Mouse (Mus musculus): ENCODE data around the gene Crip2.

Gene Crip2

DNA sequence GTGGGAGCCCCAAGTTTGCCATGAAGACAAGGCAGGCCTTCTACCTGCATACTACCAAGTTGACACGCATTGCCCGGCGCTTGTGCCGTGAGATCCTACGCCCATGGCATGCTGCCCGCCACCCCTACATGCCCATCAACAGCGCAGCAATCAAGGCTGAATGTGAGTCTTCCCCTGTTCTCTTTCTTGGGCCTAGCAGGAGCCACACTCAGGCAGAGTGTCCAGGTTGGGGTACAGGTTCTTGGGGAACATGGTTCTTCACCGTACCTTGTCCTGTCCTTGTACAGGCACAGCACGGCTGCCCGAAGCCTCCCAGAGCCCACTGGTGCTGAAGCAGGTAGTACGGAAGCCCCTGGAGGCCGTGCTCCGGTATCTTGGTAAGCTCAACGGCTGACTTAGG lies 8.4 kb upstream of the Crip2 start:
- no peak for DNase-seq (ENCODE audit: low spot score in 2 of 2)

DNA sequence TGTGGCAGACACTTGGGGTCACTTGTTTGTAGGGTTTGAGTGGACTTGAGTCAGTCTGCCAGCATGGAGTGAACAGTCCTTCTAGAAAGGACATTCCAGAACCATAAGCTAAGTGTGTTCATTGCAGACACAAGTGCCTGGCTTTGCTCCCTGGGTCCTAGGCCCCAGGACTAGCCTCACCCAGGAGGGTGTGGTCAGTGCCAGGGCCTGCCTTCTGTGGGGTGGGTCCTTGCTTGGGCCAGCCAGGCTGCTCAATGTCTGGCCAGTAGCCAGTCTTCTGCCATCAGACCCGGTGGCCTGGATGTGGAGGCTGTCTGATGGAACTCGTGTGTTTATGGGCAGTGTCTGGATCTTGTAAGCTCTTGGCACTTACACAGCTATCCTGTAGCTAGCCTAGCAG lies 7.5 kb upstream of the Crip2 start:
- DNase-seq (ENCODE audit: low spot score in 2 of 2): no peak

DNA sequence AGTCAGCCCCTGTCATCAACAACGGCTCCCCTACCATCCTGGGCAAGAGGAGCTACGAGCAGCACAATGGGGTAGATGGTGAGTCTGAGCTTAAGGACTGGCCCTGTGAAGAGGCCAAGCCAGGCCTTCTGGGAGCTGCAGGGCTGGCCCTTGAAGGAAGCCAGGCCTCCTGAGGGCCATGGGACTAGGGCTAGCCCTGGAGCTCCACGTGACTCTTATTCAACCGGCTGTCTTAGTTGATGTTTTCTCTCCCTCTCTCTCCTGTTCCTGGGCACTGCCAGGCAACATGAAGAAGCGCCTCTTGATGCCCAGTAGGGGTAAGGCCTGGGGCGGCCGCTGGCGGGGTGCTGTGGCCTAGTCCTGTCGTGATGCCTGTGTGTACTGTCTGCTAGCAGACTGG lies 6.8 kb upstream of the Crip2 start:
- no peak for DNase-seq (ENCODE audit: low spot score in 2 of 2)

DNA sequence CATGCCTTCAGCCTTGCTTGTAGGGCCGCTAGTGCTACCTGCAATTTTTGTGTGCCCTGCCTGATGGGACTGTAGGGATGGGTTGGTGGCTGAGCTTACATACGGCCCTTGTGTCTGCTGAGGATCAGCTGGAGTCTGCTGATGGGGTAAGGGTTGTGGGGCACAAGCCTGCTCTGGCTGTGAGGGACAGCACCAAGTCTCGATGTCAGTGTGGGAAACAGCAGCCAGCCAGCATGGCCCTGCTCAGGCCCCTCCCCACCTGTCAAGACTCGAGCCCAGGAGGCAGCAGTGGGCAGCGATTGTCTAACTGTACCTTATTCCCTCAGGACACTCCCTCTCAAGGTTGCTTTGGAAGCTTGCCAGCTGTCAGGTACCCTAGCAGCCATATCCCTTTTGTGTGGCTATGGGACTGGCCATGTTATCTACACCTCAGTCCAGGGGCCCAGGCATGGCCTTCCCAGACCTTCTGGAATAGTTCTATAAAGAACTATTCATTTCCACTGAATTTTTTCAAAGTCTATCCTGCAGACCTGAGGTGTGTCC lies 6.1 kb upstream of the Crip2 start:
- DNase-seq (ENCODE audit: low spot score in 2 of 2): no peak

DNA sequence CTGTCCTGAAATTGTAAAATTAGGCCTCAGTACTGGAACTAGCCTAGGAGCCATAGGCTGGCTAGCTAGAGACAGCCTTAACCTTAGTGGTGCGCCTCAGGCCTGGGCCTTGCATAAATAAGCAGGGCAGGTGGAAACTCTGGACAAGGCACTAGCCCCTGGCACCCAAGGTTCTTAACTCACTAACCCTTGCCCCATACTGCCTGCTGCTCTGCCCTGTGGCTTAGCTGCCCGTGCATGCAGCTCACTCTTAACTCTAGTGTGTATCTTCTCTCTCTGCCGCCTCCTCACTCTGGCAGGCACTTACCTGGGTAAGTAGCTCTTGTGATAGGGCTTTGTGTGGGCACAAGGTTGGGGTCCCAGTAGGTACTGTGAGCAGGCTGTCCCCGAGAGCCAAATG lies 5.5 kb upstream of the Crip2 start:
- DNase-seq (ENCODE audit: low spot score in 2 of 2): no peak

DNA sequence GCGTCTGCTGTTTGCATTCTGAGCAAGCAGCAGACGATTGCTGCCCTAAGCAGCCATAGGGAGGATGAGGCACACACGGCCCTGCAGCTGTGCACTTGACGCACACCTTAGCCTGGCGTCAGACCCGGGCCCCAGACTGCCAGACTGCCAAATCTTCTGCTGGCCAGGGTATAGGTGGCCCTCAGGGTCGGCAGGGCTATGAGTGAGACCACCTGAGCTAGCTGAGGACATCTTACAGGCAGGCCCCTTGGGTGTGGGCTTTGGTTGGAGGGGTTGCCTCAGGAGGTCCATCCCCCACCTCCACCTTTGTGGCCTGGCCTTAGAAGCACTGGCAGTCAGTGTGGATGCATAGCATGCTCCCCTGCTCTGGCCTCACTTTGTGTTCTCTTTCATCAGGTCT lies 4.6 kb upstream of the Crip2 start:
- DNase-seq (ENCODE audit: low spot score in 2 of 2): no peak

DNA sequence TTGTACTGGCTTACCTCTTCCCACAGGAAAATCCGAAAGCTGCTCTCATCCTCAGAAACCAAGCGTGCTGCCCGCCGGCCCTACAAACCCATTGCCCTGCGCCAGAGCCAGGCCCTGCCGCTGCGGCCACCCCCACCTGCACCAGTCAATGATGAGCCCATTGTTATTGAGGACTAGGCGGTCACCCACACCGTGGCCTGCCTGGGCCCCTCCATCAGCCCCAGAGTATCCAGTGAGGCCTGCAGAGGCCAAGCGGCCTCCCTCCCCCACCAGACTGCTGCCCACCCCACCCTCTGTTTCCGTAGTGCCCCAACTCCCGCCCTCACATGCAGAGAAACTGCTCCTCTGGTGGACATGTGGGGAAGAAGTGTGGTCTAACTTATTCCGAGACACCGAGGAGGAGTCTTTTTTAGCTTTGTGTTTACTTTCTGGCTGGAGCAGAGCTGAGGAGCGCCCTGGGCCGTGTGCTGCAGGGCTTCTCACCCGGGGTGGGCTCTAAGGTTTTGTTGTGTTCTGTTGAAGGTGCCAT lies 3.5 kb upstream of the Crip2 start:
- no peak for DNase-seq (ENCODE audit: low spot score in 2 of 2)

DNA sequence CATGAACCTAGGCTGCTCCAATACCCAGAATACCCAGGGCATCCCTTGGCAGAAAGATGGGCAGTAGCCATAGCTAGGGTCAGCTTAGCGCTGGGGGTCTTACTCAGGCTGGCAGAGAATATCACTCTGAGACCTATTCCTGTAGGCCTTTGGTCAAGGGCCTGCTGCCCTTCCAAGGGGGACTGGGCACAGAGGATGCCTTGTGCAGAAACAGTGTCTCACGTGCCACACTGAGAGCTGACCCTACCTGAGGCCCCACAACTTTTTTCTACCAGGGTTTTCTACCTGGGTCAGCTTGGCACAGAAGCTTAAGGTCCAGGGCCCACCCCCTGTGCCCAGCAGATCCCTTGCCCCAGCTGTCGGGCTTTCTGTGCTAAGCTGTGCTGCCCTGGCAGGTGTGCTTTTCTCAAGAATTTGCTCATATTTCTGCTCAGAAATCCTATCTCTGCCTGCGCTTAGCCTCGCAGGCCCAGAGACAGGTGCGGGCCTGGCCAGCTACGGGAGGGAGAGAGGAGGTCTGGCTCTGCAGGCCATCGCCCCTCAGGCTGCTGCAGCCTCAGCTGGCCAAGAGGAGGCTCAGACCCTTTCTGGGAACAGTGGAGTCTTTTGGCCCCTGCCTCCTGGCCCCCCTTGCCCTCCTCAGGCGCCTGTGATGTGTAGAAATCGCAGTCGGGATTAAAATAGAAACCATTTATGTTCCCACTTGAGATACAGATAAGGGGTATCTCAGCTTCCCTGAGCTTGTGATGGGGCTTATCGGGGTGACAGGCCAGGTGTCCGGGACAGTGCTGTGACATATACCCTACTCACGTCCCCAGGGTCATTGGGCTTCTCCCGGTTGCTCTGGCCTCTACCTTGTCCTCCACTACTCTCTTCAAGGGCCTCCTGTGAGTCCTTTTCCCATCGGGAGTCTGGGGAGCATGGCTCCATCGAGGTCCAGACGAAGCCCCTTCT lies 2.5 kb upstream of the Crip2 start:
- DNase-seq (ENCODE audit: low spot score in 2 of 2): no peak

DNA sequence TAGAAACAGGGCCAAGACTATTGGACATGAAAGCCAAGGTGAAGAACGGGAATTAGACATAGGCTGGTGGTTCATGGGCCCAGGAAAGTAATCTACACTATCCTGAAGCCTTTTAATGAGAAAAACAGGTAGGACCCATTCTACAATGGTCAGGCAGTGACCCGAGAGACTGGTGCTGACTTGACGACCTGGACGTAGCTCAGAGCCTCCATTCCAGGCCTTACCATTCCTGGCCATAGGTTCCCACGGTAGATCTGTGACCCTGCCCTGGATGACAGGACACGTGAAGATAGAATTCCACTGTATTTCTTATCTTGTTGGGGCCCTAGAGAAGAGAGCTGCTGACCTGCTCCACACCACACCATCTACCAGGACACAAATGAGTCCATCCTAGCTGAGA lies 1.7 kb upstream of the Crip2 start:
- no peak for DNase-seq (ENCODE audit: low spot score in 2 of 2)

DNA sequence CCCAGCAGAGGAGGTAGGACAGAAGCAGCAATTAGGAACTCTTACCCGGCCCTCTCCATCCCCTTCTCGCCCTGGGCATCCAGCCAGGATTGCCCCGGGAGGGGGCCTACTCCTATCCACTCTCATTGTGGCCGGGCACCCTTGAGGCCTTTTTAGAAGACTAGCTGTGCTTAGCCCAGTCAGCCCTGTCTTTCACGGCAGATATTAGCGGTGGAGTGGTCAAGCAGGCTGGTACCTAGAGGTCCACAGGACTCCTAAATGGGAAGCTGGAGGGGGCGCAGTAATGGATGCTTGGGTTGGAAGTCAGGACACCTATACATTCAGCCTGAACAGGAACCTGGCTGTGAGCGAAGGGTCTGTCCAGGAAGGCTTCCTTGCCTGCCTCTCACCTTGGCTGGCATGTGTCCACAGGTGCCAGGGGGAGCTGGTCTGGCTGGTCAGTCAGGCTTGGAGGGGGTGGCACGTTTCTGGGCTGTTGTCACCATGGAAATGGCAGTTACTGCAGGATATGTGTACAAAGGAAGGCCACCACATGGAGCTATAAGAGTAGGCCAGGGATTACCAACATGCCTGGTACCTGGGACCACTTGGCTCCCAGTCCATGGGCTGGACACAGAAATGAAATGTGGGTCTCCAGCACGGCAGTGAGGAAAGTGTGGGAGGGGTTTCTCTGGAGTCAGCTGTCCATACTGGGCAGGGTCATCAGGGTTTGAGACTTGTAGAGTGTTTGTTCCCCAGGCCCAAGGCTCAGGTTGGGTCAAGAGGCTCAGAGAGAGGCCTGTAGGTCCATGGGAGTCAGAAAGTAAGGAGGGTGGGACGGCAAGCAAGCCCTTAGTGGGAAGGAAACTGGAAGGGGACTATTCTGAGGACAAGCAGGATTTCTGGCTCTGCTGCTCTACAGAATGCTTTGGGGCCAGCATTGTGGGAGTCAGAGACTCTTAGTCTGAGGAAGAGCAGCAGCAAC lies 853 bp upstream of the Crip2 start:
- no peak for DNase-seq (ENCODE audit: low spot score in 2 of 2)

DNA sequence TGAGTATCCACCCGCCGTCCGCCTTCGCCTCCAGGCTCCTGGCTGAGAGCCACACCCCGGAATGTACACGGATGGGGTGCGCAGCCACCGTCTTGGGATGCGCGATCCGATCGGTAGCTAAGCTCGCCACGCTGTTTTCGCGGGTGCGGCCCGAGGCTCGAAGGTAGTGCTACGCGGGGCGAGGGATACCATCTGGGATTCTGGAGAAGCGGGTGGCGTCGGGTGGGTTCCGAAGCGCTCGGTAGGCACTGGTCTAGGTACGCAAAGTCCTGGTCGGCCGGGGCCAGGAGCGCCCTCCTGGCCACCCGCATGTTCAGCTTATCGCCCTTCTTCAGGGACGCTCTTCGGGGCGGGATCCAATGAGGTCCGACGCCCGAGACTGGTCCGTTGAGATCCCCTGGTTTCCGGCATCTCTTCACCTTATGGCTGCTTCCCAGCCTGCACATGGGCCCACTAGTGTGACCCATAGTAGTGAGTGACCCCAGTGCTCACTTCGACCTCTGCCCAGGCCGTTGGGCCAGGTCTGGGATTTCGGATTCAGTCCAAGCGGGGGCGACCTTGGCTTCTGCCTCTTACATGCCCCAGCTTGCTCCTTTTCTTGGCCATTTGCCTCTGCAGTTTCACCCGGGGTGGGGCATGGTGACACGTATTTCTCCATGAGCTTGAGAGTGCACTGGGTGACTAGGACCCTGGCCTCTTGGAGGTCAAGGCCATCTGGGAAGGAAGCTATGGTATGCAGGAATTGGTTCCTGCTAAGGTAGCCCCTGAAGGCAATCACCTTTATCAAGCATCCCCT lies 778 bp downstream of the Crip2 start:
- DNase-seq (ENCODE audit: low spot score in 2 of 2): no peak

DNA sequence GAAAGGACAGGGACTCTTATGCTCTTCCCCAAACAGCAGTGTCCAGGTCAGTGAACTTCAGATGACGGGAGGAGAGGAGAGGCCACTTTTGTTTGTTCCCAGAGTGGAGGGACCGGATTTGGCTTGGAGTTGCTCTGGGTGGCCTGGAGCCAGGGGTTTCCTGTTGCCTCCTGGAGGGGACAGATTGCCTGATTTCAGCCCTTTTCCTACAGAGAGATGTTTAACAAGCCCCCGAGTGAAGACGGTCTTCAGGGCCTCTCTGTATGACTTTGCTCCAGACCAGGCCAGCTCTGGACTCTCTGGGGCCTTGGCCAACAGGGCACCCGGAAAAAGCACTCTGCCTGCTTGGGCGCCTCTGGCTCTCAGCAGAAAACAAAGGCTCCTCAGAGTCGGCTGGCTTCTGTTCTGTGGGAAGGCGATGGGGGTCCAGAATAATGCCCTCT lies 1.5 kb downstream of the Crip2 start:
- no peak for DNase-seq (ENCODE audit: low spot score in 2 of 2)

DNA sequence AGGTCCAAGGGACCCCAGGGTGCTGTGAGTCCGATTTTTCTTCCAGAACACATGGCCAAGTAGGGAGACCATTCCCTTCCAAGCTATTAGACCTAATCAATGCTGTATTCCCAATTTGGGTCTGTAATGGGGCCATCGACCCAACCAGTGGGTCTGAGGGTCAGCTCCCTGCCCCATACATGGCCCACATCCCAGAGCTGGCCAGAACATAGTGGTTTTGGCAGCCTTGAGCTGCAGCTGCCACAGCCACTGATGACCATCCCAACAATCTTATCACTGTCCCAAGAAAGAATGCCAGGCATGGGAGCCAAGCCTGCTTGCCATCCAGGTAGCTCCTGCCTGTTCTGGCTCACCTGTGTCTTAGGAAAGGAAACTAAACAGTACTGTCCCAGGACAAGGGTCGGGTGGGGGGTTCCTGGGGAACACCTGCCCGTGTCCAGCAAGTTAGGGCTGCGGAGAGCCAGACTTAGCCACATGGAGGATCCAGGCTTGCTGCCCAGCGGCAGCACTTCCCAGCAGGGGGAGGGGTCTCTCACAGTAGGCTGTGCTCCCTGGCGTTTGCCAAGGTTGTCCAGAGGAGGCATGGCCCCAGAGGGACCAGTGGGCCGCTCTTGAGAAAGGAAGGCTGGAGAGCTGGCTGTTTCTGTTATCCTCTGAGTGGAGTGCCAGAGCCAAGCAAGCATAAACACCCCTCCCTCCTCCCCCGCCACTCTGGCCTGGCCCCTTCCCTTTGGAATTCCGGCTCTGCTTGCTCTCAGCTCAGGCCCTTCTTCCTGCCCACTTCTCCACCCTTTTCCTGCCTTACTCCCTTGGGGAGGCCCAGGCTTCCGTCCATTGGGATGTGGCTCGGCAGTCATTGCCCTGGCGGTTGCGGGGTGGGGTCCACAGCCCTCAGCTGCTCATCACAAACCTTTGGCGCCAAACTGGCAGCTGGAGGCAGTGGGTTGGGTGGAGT lies 2.3 kb downstream of the Crip2 start:
- DNase-seq (ENCODE audit: low spot score in 2 of 2): peak in 1 of 2 experiments; percentile 46

DNA sequence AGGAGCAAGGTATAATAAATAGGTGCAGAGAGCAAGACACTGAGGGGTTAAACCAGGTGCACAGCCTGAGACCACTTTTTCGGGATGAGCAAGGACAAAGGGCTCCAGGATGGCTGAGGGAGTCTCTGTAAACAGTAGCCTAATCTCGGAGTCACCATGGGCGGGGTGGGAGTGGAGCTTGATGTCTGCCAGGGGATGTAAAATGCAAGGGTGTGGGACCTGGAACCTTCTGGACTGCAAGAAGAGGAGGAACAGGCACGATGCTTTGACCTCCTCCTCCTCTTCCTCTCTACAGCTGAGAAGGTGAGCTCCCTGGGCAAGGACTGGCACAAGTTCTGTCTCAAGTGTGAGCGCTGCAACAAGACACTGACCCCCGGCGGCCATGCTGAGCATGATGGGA lies 3.1 kb downstream of the Crip2 start:
- no peak for DNase-seq (ENCODE audit: low spot score in 2 of 2)

DNA sequence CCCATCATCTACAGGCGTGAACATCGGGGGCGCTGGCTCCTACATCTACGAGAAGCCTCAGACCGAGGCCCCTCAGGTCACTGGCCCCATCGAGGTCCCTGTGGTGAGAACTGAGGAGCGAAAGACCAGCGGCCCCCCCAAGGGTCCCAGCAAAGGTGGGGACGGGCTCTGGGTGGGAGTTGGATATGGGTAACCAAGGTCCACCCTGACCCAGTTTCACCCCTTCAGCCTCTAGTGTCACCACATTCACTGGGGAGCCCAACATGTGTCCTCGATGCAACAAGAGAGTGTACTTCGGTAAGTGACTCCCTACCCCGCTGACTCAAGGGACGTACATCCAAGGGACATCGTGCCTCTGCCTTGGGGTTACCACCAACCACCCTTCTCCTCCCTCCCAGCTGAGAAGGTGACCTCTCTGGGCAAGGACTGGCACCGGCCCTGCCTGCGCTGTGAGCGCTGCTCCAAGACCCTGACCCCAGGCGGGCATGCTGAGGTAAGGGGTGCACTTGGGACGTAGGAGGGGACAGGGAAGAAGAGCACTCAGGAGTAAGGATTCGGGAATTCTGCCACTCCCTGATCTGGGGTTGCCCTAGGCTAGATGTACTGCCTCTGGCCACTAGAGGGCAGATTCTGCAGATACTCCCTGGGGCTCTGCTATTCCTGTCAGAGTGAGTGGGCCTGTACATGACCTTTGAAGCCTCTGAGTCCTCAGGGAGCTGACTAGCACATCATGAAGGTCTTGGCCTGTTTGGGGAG lies 4.1 kb downstream of the Crip2 start:
- DNase-seq (ENCODE audit: low spot score in 2 of 2): no peak

DNA sequence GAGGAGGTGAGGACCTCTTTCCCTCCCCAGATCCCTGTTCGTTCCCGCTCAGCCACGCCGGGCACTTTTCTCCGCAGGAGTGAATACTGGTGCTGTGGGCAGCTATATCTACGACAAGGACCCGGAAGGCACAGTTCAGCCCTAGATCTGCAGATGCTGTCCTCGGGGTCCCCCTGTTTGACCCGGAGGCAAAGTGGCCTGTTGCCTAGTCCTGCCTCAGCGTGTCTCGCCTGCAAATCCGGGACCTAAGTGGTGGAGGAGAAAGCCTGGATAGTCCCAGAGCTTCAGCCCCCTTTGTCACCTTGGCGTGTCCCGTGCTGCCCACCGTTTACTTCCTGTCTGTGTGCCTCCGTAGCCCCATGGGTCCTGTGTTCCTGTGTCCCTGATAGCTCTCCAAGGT lies 4.8 kb downstream of the Crip2 start:
- DNase-seq (ENCODE audit: low spot score in 2 of 2): no peak

DNA sequence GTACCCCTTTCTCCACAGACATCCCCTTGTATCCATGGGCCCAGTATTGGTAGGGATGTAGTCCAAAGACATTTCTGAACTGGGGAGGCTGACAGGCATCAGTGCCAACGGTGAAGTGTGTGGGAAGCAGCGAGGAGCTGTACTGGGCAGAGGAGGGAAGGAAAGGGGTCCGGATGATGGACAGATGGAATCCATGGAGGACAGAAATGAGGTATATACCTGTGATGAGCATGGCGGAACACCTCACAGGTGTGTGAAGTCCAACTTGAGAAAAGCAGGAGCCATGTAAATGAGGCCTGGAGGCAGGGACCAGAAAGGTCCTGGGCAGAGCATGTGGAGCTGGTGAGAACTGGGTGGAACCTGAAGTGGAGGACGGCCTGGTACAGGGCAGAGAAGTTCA lies 5.6 kb downstream of the Crip2 start:
- no peak for DNase-seq (ENCODE audit: low spot score in 2 of 2)

DNA sequence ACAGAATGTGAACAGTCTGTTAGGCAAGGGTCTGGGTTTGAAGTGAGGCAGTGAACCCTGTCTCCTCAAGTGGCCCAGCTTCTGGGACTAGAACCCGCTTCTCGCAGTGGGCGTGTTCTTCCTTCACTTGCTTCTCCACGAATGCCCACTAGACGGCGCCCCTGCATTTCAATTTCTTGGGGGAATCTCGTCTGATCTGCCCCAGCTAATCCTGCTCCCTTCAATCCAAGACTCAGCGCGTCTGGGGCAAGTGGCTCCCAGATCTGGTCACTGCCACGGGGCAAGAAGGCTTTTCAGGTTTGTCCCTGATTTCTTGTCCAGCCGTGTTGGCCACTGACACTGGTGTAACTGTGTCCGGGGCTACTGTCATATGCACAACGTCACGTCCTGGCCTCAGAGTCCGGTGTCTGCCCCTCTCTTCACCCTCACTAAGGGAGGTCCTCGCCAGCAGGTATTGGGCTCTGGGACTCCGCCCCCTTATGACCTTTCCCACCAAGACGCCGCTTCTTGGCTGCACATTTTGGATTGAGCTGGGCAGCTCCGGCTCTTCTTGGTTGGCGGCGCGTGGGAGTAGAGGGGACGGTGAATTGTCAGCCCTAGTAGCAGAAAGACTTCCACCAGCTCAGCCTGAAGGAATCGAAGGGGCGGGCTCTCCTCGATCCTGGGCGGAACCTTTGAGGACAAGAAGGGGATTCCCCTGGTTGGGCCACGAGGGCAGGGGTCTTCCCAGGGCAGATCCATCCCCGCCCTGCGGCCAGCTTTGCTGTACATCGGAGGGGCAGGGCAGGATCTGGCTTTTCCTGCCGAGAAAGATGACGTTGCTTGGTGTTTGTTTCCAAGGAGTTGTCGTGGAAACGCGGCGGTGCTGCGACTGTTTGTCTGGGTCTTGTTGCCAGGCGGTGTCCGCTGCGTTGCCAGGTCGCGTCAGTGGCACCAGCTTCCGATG lies 6.3 kb downstream of the Crip2 start, which contains the start of gene Crip1:
Gene Crip1, plus strand, starts transcription at position 205 of the 946 bp plus-strand sequence.
- peak; percentile 82 to 84 for DNase-seq (ENCODE audit: low spot score in 2 of 2)
